Mouse (Mus musculus) hindbrain, embryonic 14.5 days (tissue): ENCODE data around the gene H2-DMb2. TPM values are rescaled to one million over a fixed set of nuclear protein-coding genes. Genes with fewer than 3 reads are reported as not detected.
"Not testable (repeated sequence)": the region's sequence is repeated elsewhere in the genome, so short reads cannot be mapped to it uniquely, and the experiment has no call there.

Source experiments
- ATAC-seq: fragments of 200-750 bp; cut with Nextera tagmentation; 2 replicates; pipeline ENCODE4 v1.8.0; 2017; ENCODE audit warnings: moderate number of reproducible peaks, mild to moderate bottlenecking, moderate TSS enrichment, moderate library complexity; ENCODE audit not compliant: low FRiP score
- DNase-seq: peaks from one replicate; pipeline ENCODE4 v3.0.0-alpha.2; 2015; ENCODE audit warnings: low spot score
- H3K27ac ChIP-seq: fragments of 300-500 bp; sonication (generic); 2 replicates; pipeline ENCODE4 v1.5.1; 2014; ENCODE audit warnings: mild to moderate bottlenecking, moderate library complexity
- H3K27me3 ChIP-seq: fragments of 300-500 bp; sonication (generic); 2 replicates; pipeline ENCODE4 v1.6.1; 2014; ENCODE audit warnings: mild to moderate bottlenecking, low read length, mixed read lengths; ENCODE audit not compliant: control insufficient read depth, insufficient read depth
- H3K36me3 ChIP-seq: fragments of 300-500 bp; sonication (generic); replicated peaks from 2 replicates; pipeline ENCODE4 v1.6.1; 2014; ENCODE audit not compliant: control insufficient read depth, insufficient read depth
- H3K4me1 ChIP-seq: fragments of 300-500 bp; sonication (generic); replicated peaks from 2 replicates; pipeline ENCODE4 v1.6.1; 2014; ENCODE audit warnings: antibody characterized with exemption, low read length, mixed read lengths; ENCODE audit not compliant: control insufficient read depth, insufficient read depth
- H3K4me2 ChIP-seq: fragments of 300-500 bp; sonication (generic); replicated peaks from 2 replicates; pipeline ENCODE4 v1.6.1; 2014; ENCODE audit warnings: mild to moderate bottlenecking, moderate library complexity
- H3K4me3 ChIP-seq: fragments of 300-500 bp; sonication (generic); replicated peaks from 2 replicates; pipeline ENCODE4 v1.5.1; 2014; ENCODE audit warnings: mild to moderate bottlenecking, low read length
- H3K9ac ChIP-seq: fragments of 300-500 bp; sonication (generic); 2 replicates; pipeline ENCODE4 v1.6.1; 2014
- H3K9me3 ChIP-seq: fragments of 300-500 bp; sonication (generic); 2 replicates; pipeline ENCODE4 v1.6.1; 2016; ENCODE audit warnings: low read length; ENCODE audit not compliant: control insufficient read depth
- WGBS: fragments of 180-500 bp; shearing (Covaris S2); extraction: QIAGEN DNeasy Blood & Tissue Kit; methylation state at CpG from one replicate; pipeline ENCODE4 v1.1.7; 2014; 5-methylcytosine and 5-hydroxymethylcytosine counted together
- polyA plus RNA-seq: library from polyadenylated mRNA; unstranded; fragments of >200 nt; fragmentation: Nextera tagmentation; extraction: Ambion mirVana; gene quantifications from 2 replicates; pipeline ENCODE4 v1.2.1, GENCODE M21; 2014

H2-DMb2 gene
- polyA plus RNA-seq, 1 experiment from 2014 or later = not detected

DNA sequence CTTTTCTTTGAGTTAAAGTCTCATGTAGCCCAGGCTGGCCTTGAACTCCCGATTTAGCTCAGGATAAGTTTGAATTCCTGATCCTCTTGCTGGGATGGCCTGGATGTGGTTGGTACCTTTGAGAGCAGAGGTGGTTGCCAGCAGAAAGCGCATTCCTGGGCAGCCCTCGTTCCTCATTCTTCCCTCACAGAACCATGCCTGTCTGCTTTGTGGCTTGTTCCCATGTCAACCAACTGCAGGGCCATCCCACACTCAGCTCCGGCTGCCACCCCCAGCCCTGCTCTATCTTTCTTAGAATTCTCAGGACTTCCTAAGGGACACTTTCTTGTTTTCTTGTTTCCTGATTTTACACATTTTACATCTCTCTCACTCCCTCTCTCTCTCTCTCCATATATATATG is 1.7 kb upstream of the H2-DMb2 start:
- Histone ChIP-seq H3K27ac (no peak overlapping the region), H3K27me3 (peaks cover 42% of the 10 kb centered on the region), H3K9me3 (no peaks in the 10 kb centered on the region), H3K36me3 (no peaks in the 10 kb centered on the region), H3K9ac (no peak overlapping the region), H3K4me2 (no peak overlapping the region), H3K4me3 (no peak overlapping the region), H3K4me1 (peaks cover 10% of the 10 kb centered on the region; the same call in 1 of the 2 replicates)
- DNase-seq (no peak), ATAC-seq (no peak)
- WGBS = 50% methylated on average over 4 of the region's 4 CpGs

- no peak overlapping the region for H3K4me2 ChIP-seq
- H3K27me3 ChIP-seq = peaks cover 40% of the 10 kb centered on the region
- ATAC-seq (no peak), DNase-seq (no peak)
- no peaks in the 10 kb centered on the region for H3K9me3 ChIP-seq
- H3K4me1 ChIP-seq = peaks cover 10% of the 10 kb centered on the region; the same call in 1 of the 2 replicates
- 80% methylated on average over 7 of the region's 7 CpGs for WGBS
- no peak overlapping the region for H3K4me3 ChIP-seq
- no peak overlapping the region for H3K27ac ChIP-seq
- H3K9ac ChIP-seq = no peak overlapping the region
- no peaks in the 10 kb centered on the region for H3K36me3 ChIP-seq
Measured at GRCm38 (mm10) chr17:34142456-34143010, 574 bp upstream of the H2-DMb2 start.

GRCm38 (mm10) chr17:34143461-34143860 is 354 bp downstream of the H2-DMb2 start:
- no peak overlapping the region for H3K9ac ChIP-seq
- H3K27me3 ChIP-seq = peaks cover 31% of the 10 kb centered on the region
- 69% methylated on average over 5 of the region's 5 CpGs for WGBS
- peaks cover 10% of the 10 kb centered on the region; the same call in 1 of the 2 replicates for H3K4me1 ChIP-seq
- H3K36me3 ChIP-seq = no peaks in the 10 kb centered on the region
- no peak overlapping the region for H3K4me2 ChIP-seq
- H3K4me3 ChIP-seq = no peak overlapping the region
- H3K27ac ChIP-seq = no peak overlapping the region
- ATAC-seq = no peak
- no peak for DNase-seq
- H3K9me3 ChIP-seq = no peaks in the 10 kb centered on the region

GRCm38 (mm10) chr17:34144221-34144620 is 1.1 kb downstream of the H2-DMb2 start:
- not testable (repeated sequence) for DNase-seq, H3K36me3 ChIP-seq, H3K4me3 ChIP-seq, H3K4me1 ChIP-seq, H3K9me3 ChIP-seq, H3K4me2 ChIP-seq, H3K27ac ChIP-seq, H3K9ac ChIP-seq, ATAC-seq
- peaks cover 23% of the 10 kb centered on the region for H3K27me3 ChIP-seq
- 90% methylated on average over 4 of the region's 4 CpGs for WGBS

DNA sequence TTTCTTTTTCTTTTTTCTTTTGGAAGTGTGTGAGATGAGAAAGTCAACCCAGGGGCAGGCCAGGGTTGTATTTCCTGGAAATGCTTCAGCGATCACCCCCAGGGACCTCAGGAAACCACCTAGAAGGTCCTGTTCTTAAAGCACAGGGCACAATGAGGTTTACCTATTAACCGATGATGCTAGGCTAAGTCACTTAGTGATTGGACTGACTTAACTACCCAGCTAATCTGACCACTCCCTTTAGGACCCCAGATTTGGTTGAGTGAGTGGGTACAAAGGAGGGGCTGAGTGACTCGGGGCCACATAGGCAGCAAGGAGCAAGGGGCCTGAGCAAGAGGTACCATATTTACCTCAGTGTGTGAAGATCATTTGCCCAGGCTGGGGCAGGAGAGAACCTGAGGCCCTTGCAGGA is 1.9 kb downstream of the H2-DMb2 start:
- Histone ChIP-seq H3K9ac (no peak overlapping the region), H3K27ac (no peak overlapping the region), H3K27me3 (peaks cover 15% of the 10 kb centered on the region), H3K36me3 (no peaks in the 10 kb centered on the region), H3K4me3 (no peak overlapping the region), H3K4me1 (0 out of 2 replicates have a peak, but pooled peaks cover 2% of the 10 kb centered on the region), H3K4me2 (no peak overlapping the region), H3K9me3 (no peaks in the 10 kb centered on the region)
- 66% methylated on average over 3 of the region's 3 CpGs for WGBS
- DNase-seq (no peak), ATAC-seq (no peak)

- Histone ChIP-seq H3K4me2 (no peak within 1 kb of the TSS), H3K9ac (no peak within 1 kb of the TSS), H3K36me3 (no peaks in the 10 kb centered on the region), H3K27me3 (no peaks in the 10 kb centered on the region), H3K27ac (no peak within 1 kb of the TSS), H3K4me1 (no peaks in the 10 kb centered on the region), H3K4me3 (no peak within 1 kb of the TSS), H3K9me3 (no peaks in the 10 kb centered on the region)
- DNase-seq (peak; percentile 69), ATAC-seq (no peak)
- WGBS = 69% methylated on average over 4 of the region's 4 CpGs
Measured at GRCm38 (mm10) chr17:34152923-34153322, 9.8 kb downstream of the H2-DMb2 start, which contains the start of gene H2-DMb1. TSS of gene H2-DMb1 (plus strand) at chr17:34153072.

GRCm38 (mm10) chr17:34155534-34155933 is 12.4 kb downstream of the H2-DMb2 start:
- Histone ChIP-seq H3K4me1 (no peaks in the 10 kb centered on the region), H3K4me3 (no peak overlapping the region), H3K36me3 (no peaks in the 10 kb centered on the region), H3K4me2 (no peak overlapping the region), H3K9ac (no peak overlapping the region), H3K27me3 (no peaks in the 10 kb centered on the region), H3K9me3 (no peaks in the 10 kb centered on the region), H3K27ac (no peak overlapping the region)
- no peak for DNase-seq
- no peak for ATAC-seq
- 57% methylated on average over 5 of the region's 5 CpGs for WGBS

- no peaks in the 10 kb centered on the region for H3K4me1 ChIP-seq
- no peak overlapping the region for H3K9ac ChIP-seq
- 46% methylated on average over 9 of the region's 9 CpGs for WGBS
- no peak overlapping the region for H3K4me2 ChIP-seq
- no peaks in the 10 kb centered on the region for H3K36me3 ChIP-seq
- no peak overlapping the region for H3K27ac ChIP-seq
- no peak overlapping the region for H3K4me3 ChIP-seq
- DNase-seq (no peak), ATAC-seq (no peak)
- H3K9me3 ChIP-seq = peaks cover 5% of the 10 kb centered on the region; the same call in 1 of the 2 replicates
- H3K27me3 ChIP-seq = no peaks in the 10 kb centered on the region
Measured at GRCm38 (mm10) chr17:34164202-34164895, 21.2 kb downstream of the H2-DMb2 start.

- H3K4me1 ChIP-seq = no peaks in the 10 kb centered on the region
- DNase-seq (no peak), ATAC-seq (no peak)
- H3K4me2 ChIP-seq = no peak overlapping the region
- WGBS = 86% methylated on average over 6 of the region's 6 CpGs
- H3K9ac ChIP-seq = no peak overlapping the region
- no peak overlapping the region for H3K27ac ChIP-seq
- H3K27me3 ChIP-seq = no peaks in the 10 kb centered on the region
- peaks cover 5% of the 10 kb centered on the region; the same call in 1 of the 2 replicates for H3K9me3 ChIP-seq
- no peak overlapping the region for H3K4me3 ChIP-seq
- no peaks in the 10 kb centered on the region for H3K36me3 ChIP-seq
Measured at GRCm38 (mm10) chr17:34165033-34165730, 22.1 kb downstream of the H2-DMb2 start.
